Mouse (Mus musculus): ENCODE measurements around the gene Elf2.

DNA sequence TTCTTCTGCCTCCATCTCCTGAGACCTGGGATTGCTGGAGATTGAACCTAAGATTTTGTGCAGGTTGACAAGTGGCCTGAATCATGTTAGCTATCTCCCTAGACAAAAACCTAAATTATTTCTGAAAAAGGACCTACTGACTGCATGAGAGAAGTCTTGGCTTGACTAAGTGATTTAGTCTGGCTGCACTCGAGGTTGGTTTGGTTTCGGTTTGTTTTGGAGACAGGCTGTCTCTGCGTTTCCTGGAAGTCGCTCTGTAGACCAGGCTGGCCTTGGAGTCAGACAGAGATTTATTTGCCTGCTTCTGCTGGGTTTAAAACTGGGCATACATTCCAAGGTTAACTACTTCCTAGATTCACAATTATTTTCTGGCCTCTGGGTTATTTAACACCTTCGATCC, 32.4 kb upstream of the Elf2 start:
- TF ChIP-seq CHD2 (IDR thresholded peaks at IDR 0.05; ENCODE audit: low read depth, low read length), result no peak
- TF ChIP-seq ZC3H11A (IDR thresholded peaks at IDR 0.05; ENCODE audit: borderline replicate concordance, low read depth, low read length), result no peak

Data from ES-E14 (cell line).